Mouse (Mus musculus): ENCODE data around the gene Gm10719. TPM values are rescaled to one million over a fixed set of nuclear protein-coding genes. Genes with fewer than 3 reads are reported as not detected.
"Not testable (repeated sequence)": the region's sequence is repeated elsewhere in the genome, so short reads cannot be mapped to it uniquely, and the experiment has no call there.

Gm10719 gene
- polyA plus RNA-seq, 1 experiment from 2014 or later: not detected

GRCm38 (mm10) chr9:3015896-3016295 lies 1.3 kb upstream of the Gm10719 start:
- WGBS: 74% methylated on average over 6 of the region's 6 CpGs
- not testable (repeated sequence) for H3K4me2 ChIP-seq; H3K27me3 ChIP-seq; H3K9me3 ChIP-seq; H3K36me3 ChIP-seq; ATAC-seq (ENCODE audit: low FRiP score, low read depth); H3K4me1 ChIP-seq (replicated peaks); H3K4me3 ChIP-seq; H3K27ac ChIP-seq (replicated peaks); H3K9ac ChIP-seq

GRCm38 (mm10) chr9:3018944-3019343 lies 1.7 kb downstream of the Gm10719 start:
- not testable (repeated sequence) for H3K4me2 ChIP-seq; ATAC-seq (ENCODE audit: low FRiP score, low read depth); H3K36me3 ChIP-seq; H3K27ac ChIP-seq (replicated peaks); H3K4me3 ChIP-seq; H3K9ac ChIP-seq; H3K4me1 ChIP-seq (replicated peaks); H3K27me3 ChIP-seq; H3K9me3 ChIP-seq
- WGBS: 60% methylated on average over 9 of the region's 9 CpGs

- 76% methylated on average over 16 of the region's 19 CpGs for WGBS
- not testable (repeated sequence) for H3K36me3 ChIP-seq; H3K9ac ChIP-seq; H3K27me3 ChIP-seq; H3K9me3 ChIP-seq; H3K27ac ChIP-seq (replicated peaks); H3K4me1 ChIP-seq (replicated peaks); H3K4me2 ChIP-seq; H3K4me3 ChIP-seq
- peak; percentile 77; the same call in 1 of the 2 replicates for ATAC-seq (ENCODE audit: low FRiP score, low read depth)
These were observed 2.9 kb downstream of the Gm10719 start for GRCm38 (mm10) chr9:3019835-3020727.

DNA sequence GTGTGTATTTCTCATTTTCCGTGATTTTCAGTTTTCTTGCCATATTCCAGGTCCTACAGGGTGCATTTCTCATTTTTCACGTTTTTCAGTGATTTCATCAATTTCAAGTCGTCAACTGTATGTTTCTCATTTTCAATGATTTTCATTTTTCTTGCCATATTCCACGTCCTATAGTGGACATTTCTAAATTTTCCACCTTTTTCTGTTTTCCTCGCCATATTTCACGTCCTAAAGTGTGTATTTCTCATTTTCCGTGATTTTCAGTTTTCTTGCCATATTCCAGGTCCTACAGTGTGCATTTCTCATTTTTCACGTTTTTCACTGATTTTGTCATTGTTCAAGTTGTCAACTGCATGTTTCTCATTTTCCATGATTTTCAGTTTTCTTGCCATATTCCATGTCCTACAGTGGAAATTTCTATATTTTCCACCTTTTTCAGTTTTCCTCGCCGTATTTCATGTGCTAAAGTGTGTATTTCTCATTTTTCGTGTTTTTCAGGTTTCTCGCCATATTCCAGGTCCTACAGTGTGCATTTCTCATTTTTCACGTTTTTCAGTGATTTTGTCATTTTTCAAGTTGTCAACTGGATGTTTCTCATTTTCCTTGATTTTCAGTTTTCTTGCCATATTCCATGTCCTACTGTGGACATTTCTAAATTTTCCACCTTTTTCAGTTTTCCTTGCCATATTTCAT lies 5.3 kb downstream of the Gm10719 start:
- H3K4me1 ChIP-seq (replicated peaks); H3K9ac ChIP-seq; H3K4me2 ChIP-seq; H3K4me3 ChIP-seq; H3K27ac ChIP-seq (replicated peaks); H3K27me3 ChIP-seq; H3K9me3 ChIP-seq; ATAC-seq (ENCODE audit: low FRiP score, low read depth); H3K36me3 ChIP-seq: not testable (repeated sequence)
- 73% methylated on average over 10 of the region's 13 CpGs for WGBS

DNA sequence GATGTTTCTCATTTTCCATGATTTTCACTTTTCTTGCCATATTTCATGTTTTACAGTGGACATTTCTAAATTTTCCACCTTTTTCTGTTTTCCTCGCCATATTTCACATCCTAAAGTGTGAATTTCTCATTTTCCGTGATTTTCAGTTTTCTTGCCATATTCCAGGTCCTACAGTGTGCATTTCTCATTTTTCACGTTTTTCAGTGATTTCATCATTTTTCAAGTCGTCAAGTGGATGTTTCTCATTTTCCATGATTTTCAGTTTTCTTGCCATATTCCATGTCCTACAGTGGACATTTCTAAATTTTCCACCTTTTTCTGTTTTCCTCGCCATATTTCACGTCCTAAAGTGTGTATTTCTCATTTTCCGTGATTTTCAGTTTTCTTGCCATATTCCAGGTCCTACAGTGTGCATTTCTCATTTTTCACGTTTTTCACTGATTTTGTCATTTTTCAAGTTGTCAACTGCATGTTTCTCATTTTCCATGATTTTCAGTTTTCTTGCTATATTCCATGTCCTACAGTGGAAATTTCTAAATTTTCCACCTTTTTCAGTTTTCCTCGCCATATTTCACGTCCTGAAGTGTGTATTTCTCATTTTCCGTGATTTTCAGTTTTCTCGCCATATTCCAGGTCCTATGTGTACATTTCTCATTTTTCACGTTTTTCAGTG lies 6.2 kb downstream of the Gm10719 start, which contains the start of gene Gm10718:
TSS of gene Gm10718 (plus strand) at position 236 of the 673 bp plus-strand sequence.
- not testable (repeated sequence) for H3K9ac ChIP-seq; H3K9me3 ChIP-seq; ATAC-seq (ENCODE audit: low FRiP score, low read depth); H3K4me2 ChIP-seq; H3K27me3 ChIP-seq; H3K27ac ChIP-seq (replicated peaks); H3K36me3 ChIP-seq; H3K4me1 ChIP-seq (replicated peaks); H3K4me3 ChIP-seq
- WGBS: 78% methylated on average over 12 of the region's 13 CpGs

DNA sequence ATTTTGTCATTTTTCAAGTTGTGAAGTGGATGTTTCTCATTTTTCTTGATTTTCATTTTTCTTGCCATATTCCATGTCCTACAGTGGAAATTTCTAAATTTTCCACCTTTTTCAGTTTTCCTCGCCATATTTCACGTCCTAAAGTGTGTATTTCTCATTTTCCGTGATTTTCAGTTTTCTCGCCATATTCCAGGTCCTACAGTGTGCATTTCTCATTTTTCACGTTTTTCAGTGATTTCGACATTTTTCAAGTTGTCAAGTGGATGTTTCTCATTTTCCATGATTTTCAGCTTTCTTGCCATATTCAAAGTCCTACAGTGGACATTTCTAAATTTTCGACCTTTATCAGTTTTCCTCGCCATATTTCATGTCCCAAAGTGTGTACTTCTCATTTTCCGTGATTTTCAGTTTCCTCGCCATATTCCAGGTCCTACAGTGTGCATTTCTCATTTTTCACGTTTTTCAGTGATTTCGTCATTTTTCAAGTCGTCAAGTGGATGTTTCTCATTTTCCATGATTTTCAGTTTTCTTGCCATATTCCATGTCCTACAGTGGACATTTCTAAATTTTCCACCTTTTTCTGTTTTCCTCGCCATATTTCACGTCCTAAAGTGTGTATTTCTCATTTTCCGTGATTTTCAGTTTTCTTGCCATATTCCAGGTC lies 6.9 kb downstream of the Gm10719 start:
- H3K4me3 ChIP-seq; H3K36me3 ChIP-seq; H3K9me3 ChIP-seq; H3K4me1 ChIP-seq (replicated peaks); H3K27me3 ChIP-seq; H3K27ac ChIP-seq (replicated peaks); ATAC-seq (ENCODE audit: low FRiP score, low read depth); H3K9ac ChIP-seq; H3K4me2 ChIP-seq: not testable (repeated sequence)
- WGBS: 78% methylated on average over 16 of the region's 16 CpGs

DNA sequence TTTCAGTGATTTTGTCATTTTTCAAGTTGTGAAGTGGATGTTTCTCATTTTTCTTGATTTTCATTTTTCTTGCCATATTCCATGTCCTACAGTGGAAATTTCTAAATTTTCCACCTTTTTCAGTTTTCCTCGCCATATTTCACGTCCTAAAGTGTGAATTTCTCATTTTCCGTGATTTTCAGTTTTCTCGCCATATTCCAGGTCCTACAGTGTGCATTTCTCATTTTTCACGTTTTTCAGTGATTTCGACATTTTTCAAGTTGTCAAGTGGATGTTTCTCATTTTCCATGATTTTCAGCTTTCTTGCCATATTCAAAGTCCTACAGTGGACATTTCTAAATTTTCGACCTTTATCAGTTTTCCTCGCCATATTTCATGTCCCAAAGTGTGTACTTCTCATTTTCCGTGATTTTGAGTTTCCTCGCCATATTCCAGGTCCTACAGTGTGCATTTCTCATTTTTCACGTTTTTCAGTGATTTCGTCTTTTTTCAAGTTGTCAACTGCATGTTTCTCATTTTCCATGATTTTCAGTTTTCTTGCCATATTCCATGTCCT lies 7.8 kb downstream of the Gm10719 start, which contains the start of gene Gm10717:
TSS of gene Gm10717 (plus strand) at position 506 of the 556 bp plus-strand sequence.
- 73% methylated on average over 12 of the region's 12 CpGs for WGBS
- not testable (repeated sequence) for H3K27me3 ChIP-seq; H3K4me1 ChIP-seq (replicated peaks); H3K27ac ChIP-seq (replicated peaks); H3K9me3 ChIP-seq; H3K4me2 ChIP-seq; H3K36me3 ChIP-seq; ATAC-seq (ENCODE audit: low FRiP score, low read depth); H3K9ac ChIP-seq; H3K4me3 ChIP-seq

- H3K9ac ChIP-seq; H3K27me3 ChIP-seq; H3K27ac ChIP-seq (replicated peaks); H3K4me1 ChIP-seq (replicated peaks); H3K9me3 ChIP-seq; H3K36me3 ChIP-seq; ATAC-seq (ENCODE audit: low FRiP score, low read depth); H3K4me3 ChIP-seq; H3K4me2 ChIP-seq: not testable (repeated sequence)
- 72% methylated on average over 5 of the region's 6 CpGs for WGBS
These were observed 8.4 kb downstream of the Gm10719 start for GRCm38 (mm10) chr9:3025653-3026052.

- H3K27me3 ChIP-seq; H3K4me3 ChIP-seq; H3K9ac ChIP-seq; H3K9me3 ChIP-seq; H3K4me2 ChIP-seq; ATAC-seq (ENCODE audit: low FRiP score, low read depth); H3K36me3 ChIP-seq; H3K27ac ChIP-seq (replicated peaks); H3K4me1 ChIP-seq (replicated peaks): not testable (repeated sequence)
- WGBS: 75% methylated on average over 5 of the region's 5 CpGs
These were observed 8.9 kb downstream of the Gm10719 start for GRCm38 (mm10) chr9:3026136-3026535.

- H3K9me3 ChIP-seq; ATAC-seq (ENCODE audit: low FRiP score, low read depth): not testable (repeated sequence)
- 67% methylated on average over 9 of the region's 9 CpGs for WGBS
These were observed 9.5 kb downstream of the Gm10719 start for GRCm38 (mm10) chr9:3026741-3027140.

GRCm38 (mm10) chr9:3027200-3027599 lies 10.0 kb downstream of the Gm10719 start:
- H3K9me3 ChIP-seq; H3K36me3 ChIP-seq; H3K27me3 ChIP-seq; H3K27ac ChIP-seq (replicated peaks); H3K4me2 ChIP-seq; H3K9ac ChIP-seq; H3K4me1 ChIP-seq (replicated peaks); H3K4me3 ChIP-seq: not testable (repeated sequence)
- peak; percentile 9; the same call in 1 of the 2 replicates for ATAC-seq (ENCODE audit: low FRiP score, low read depth)
- WGBS: 70% methylated on average over 9 of the region's 9 CpGs

More at GRCm38 (mm10) chr9:3026741-3027140, 9.5 kb downstream of the Gm10719 start:
- H3K27me3 ChIP-seq; H3K4me2 ChIP-seq; H3K4me3 ChIP-seq; H3K27ac ChIP-seq (replicated peaks); H3K4me1 ChIP-seq (replicated peaks); H3K36me3 ChIP-seq; H3K9ac ChIP-seq: not testable (repeated sequence)

All from hindbrain, embryonic 15.5 days (tissue).